Mouse (Mus musculus) hindbrain, embryonic 11.5 days (tissue): Measurements from ENCODE around the gene Spint2. TPM values are rescaled to one million over a fixed set of nuclear protein-coding genes. Genes with fewer than 3 reads are reported as not detected.
"Not testable (repeated sequence)": the region's sequence is repeated elsewhere in the genome, so short reads cannot be mapped to it uniquely, and the experiment has no call there.

Source experiments
- ATAC-seq: fragments of 200-750 bp; cut with Nextera tagmentation; 2 replicates; pipeline ENCODE4 v1.8.0; 2017; ENCODE audit warnings: mild to moderate bottlenecking, moderate TSS enrichment, moderate library complexity; ENCODE audit not compliant: low FRiP score
- DNase-seq: peaks from one replicate; pipeline ENCODE4 v3.0.0-alpha.2; 2015; ENCODE audit warnings: low spot score
- H3K27ac ChIP-seq: fragments of 300-500 bp; sonication (generic); 2 replicates; pipeline ENCODE4 v1.5.1; 2014; ENCODE audit warnings: mild to moderate bottlenecking, low read depth, low read length
- H3K27me3 ChIP-seq: fragments of 300-500 bp; sonication (generic); 2 replicates; pipeline ENCODE4 v1.6.1; 2014; ENCODE audit warnings: mild to moderate bottlenecking, low read length, moderate library complexity, mixed read lengths; ENCODE audit not compliant: control insufficient read depth, insufficient read depth
- H3K36me3 ChIP-seq: fragments of 300-500 bp; sonication (generic); 2 replicates; pipeline ENCODE4 v1.6.1; 2014; ENCODE audit warnings: mild to moderate bottlenecking, low read length, moderate library complexity, mixed read lengths; ENCODE audit not compliant: control insufficient read depth, insufficient read depth
- H3K4me1 ChIP-seq: fragments of 300-500 bp; sonication (generic); replicated peaks from 2 replicates; pipeline ENCODE4 v1.6.1; 2014; ENCODE audit warnings: low read length, mixed read lengths; ENCODE audit not compliant: control insufficient read depth, insufficient read depth
- H3K4me2 ChIP-seq: fragments of 300-500 bp; sonication (generic); replicated peaks from 2 replicates; pipeline ENCODE4 v1.6.1; 2014; ENCODE audit warnings: mild to moderate bottlenecking, low read depth, low read length
- H3K4me3 ChIP-seq: fragments of 300-500 bp; sonication (generic); 2 replicates; pipeline ENCODE4 v1.5.1; 2014; ENCODE audit warnings: low read depth, low read length
- H3K9ac ChIP-seq: fragments of 300-500 bp; sonication (generic); 2 replicates; pipeline ENCODE4 v1.6.1; 2014; ENCODE audit warnings: low read depth, low read length
- H3K9me3 ChIP-seq: fragments of 300-500 bp; sonication (generic); 2 replicates; pipeline ENCODE4 v1.6.1; 2016; ENCODE audit warnings: low read length; ENCODE audit not compliant: control insufficient read depth
- WGBS: fragments of 180-500 bp; shearing (Covaris S2); extraction: QIAGEN DNeasy Blood & Tissue Kit; methylation state at CpG from one replicate; pipeline ENCODE4 v1.1.7; 2014; 5-methylcytosine and 5-hydroxymethylcytosine counted together
- polyA plus RNA-seq: library from polyadenylated mRNA; unstranded; fragments of >200 nt; fragmentation: Nextera tagmentation; extraction: Ambion mirVana; gene quantifications from 2 replicates; pipeline ENCODE4 v1.2.1, GENCODE M21; 2014

Spint2 gene
- polyA plus RNA-seq, 1 experiment from 2014 or later, result 37.5 TPM

GRCm38 (mm10) chr7:29246015-29246414 is 35.7 kb downstream of the Spint2 start:
- Histone ChIP-seq H3K4me1 (0 out of 2 replicates have a peak, but pooled peaks cover 4% of the 10 kb centered on the region), H3K4me2 (no peak overlapping the region), H3K9ac (no peak overlapping the region), H3K36me3 (0 out of 2 replicates have a peak, but pooled peaks cover 2% of the 10 kb centered on the region), H3K27me3 (peaks cover 6% of the 10 kb centered on the region), H3K27ac (no peak overlapping the region), H3K4me3 (no peak overlapping the region), H3K9me3 (no peaks in the 10 kb centered on the region)
- WGBS, result 92% methylated on average over 5 of the region's 5 CpGs
- DNase-seq (no peak), ATAC-seq (no peak)

GRCm38 (mm10) chr7:29244732-29245416 is 36.8 kb downstream of the Spint2 start:
- Histone ChIP-seq H3K27me3 (peaks cover 6% of the 10 kb centered on the region), H3K4me3 (no peak overlapping the region), H3K36me3 (0 out of 2 replicates have a peak, but pooled peaks cover 2% of the 10 kb centered on the region), H3K4me2 (no peak overlapping the region), H3K27ac (no peak overlapping the region), H3K9me3 (no peaks in the 10 kb centered on the region), H3K9ac (no peak overlapping the region), H3K4me1 (0 out of 2 replicates have a peak, but pooled peaks cover 4% of the 10 kb centered on the region)
- no peak for ATAC-seq
- WGBS, result 83% methylated on average over 7 of the region's 7 CpGs
- DNase-seq, result peak; percentile 39

- ATAC-seq (peak; percentile 98), DNase-seq (peak; percentile 99)
- peak within 1 kb of the TSS; percentile 68 for H3K4me2 ChIP-seq
- H3K9me3 ChIP-seq, result no peaks in the 10 kb centered on the region
- under 1% methylated on average over 60 of the region's 60 CpGs for WGBS
- H3K4me3 ChIP-seq, result peak within 1 kb of the TSS; percentile 70
- no peaks in the 10 kb centered on the region for H3K36me3 ChIP-seq
- no peaks in the 10 kb centered on the region for H3K27me3 ChIP-seq
- peak within 1 kb of the TSS; percentile 67 for H3K9ac ChIP-seq
- peak within 1 kb of the TSS; percentile 71 for H3K27ac ChIP-seq
- no peaks in the 10 kb centered on the region for H3K4me1 ChIP-seq
Observed at GRCm38 (mm10) chr7:29238019-29238967, 43.4 kb downstream of the Spint2 start, which contains the start of gene Yif1b. TSS of gene Yif1b (plus strand) at chr7:29238329.

GRCm38 (mm10) chr7:29237596-29237995 is 44.1 kb downstream of the Spint2 start:
- H3K9me3 ChIP-seq, H3K36me3 ChIP-seq, H3K4me1 ChIP-seq, H3K27me3 ChIP-seq, DNase-seq: not testable (repeated sequence)
- ATAC-seq, result peak; percentile 28
- H3K4me3 ChIP-seq, result peak overlapping the region; percentile 70; the same call in 1 of the 2 replicates
- 34% methylated on average over 6 of the region's 6 CpGs for WGBS
- peak overlapping the region; percentile 53 for H3K4me2 ChIP-seq
- H3K9ac ChIP-seq, result peak overlapping the region; percentile 45; the same call in 1 of the 2 replicates
- peak overlapping the region; percentile 71 for H3K27ac ChIP-seq

- no peak for ATAC-seq
- DNase-seq, result no peak
- Histone ChIP-seq H3K9ac (no peak overlapping the region), H3K4me3 (no peak overlapping the region), H3K4me2 (no peak overlapping the region), H3K27me3 (peaks cover 16% of the 10 kb centered on the region), H3K9me3 (no peaks in the 10 kb centered on the region), H3K36me3 (no peaks in the 10 kb centered on the region), H3K4me1 (no peaks in the 10 kb centered on the region; the same call in 1 of the 2 replicates), H3K27ac (no peak overlapping the region)
- WGBS, result 88% methylated on average over 4 of the region's 4 CpGs
Observed at GRCm38 (mm10) chr7:29236593-29236992, 45.1 kb downstream of the Spint2 start.

- ATAC-seq (no peak), DNase-seq (no peak)
- H3K4me3 ChIP-seq, result no peak overlapping the region
- no peaks in the 10 kb centered on the region for H3K36me3 ChIP-seq
- H3K27me3 ChIP-seq, result peaks cover 25% of the 10 kb centered on the region
- H3K27ac ChIP-seq, result no peak overlapping the region
- no peak overlapping the region for H3K9ac ChIP-seq
- H3K4me1 ChIP-seq, result no peaks in the 10 kb centered on the region; the same call in 1 of the 2 replicates
- 78% methylated on average over 5 of the region's 5 CpGs for WGBS
- no peaks in the 10 kb centered on the region for H3K9me3 ChIP-seq
- H3K4me2 ChIP-seq, result no peak overlapping the region
Observed at GRCm38 (mm10) chr7:29234661-29235060, 47.1 kb downstream of the Spint2 start.

- DNase-seq (no peak), ATAC-seq (no peak)
- H3K27ac ChIP-seq, result no peak overlapping the region
- no peak overlapping the region for H3K9ac ChIP-seq
- H3K4me2 ChIP-seq, result no peak overlapping the region
- no peak overlapping the region for H3K4me3 ChIP-seq
- H3K27me3 ChIP-seq, result peaks cover 25% of the 10 kb centered on the region
- no peaks in the 10 kb centered on the region for H3K9me3 ChIP-seq
- no peaks in the 10 kb centered on the region for H3K36me3 ChIP-seq
- WGBS, result 83% methylated on average over 6 of the region's 6 CpGs
- no peaks in the 10 kb centered on the region; the same call in 1 of the 2 replicates for H3K4me1 ChIP-seq
Observed at GRCm38 (mm10) chr7:29233745-29234144, 48.0 kb downstream of the Spint2 start.

GRCm38 (mm10) chr7:29232247-29233013 is 49.3 kb downstream of the Spint2 start, which contains the start of gene Kcnk6:
TSS of gene Kcnk6 (minus strand) at chr7:29232515.
- H3K4me3 ChIP-seq, result peak within 1 kb of the TSS; percentile 39
- WGBS, result 1% methylated on average over 62 of the region's 62 CpGs
- peak within 1 kb of the TSS; percentile 82 for H3K4me2 ChIP-seq
- H3K27me3 ChIP-seq, result peaks cover 25% of the 10 kb centered on the region
- ATAC-seq (peak; percentile 45; the same call in 1 of the 2 replicates), DNase-seq (peak; percentile 43)
- no peaks in the 10 kb centered on the region for H3K9me3 ChIP-seq
- peak within 1 kb of the TSS; percentile 45 for H3K9ac ChIP-seq
- H3K27ac ChIP-seq, result no peak within 1 kb of the TSS
- no peaks in the 10 kb centered on the region for H3K36me3 ChIP-seq
- no peaks in the 10 kb centered on the region; the same call in 1 of the 2 replicates for H3K4me1 ChIP-seq
